Mouse (Mus musculus): ENCODE data around the gene Atp13a3. TPM values are rescaled to one million over a fixed set of nuclear protein-coding genes. Genes with fewer than 3 reads are reported as not detected.

The Atp13a3 gene
- polyA plus RNA-seq, 1 experiment: 176 TPM

DNA sequence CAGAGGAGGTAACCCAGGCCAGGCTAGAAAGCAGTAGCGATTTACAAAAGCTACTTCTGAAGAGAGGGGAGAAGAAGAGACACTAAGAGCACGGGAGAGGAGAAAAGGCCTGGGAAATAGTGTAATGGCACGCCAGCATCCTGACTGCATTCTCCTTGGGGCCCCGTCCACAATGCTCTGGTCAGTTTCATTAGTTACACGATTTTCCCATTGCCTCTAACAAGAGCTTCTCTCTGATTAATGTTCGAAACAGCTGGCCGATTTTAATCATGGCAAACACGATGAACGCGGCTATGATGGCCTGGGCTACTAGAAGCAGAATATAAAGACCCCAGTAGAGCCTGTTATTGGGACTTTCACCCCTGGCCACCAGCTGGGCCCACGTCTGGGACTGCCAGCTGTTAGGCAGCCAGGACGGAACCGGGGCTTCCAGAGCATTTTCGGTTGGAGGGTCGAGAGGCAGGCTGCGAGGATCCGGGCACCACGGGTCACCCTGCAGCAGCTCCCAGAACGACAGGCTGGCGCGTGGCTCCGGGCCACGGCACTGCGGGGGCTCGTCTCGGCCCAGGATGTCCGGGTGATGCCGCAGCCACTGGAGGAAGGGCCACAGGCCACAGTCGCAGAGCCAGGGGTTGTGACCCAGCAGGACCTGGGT lies 97.7 kb downstream of the Atp13a3 start:
- TF ChIP-seq GATA1 (IDR thresholded peaks at IDR 0.05; ENCODE audit: low read length): no peak

DNA sequence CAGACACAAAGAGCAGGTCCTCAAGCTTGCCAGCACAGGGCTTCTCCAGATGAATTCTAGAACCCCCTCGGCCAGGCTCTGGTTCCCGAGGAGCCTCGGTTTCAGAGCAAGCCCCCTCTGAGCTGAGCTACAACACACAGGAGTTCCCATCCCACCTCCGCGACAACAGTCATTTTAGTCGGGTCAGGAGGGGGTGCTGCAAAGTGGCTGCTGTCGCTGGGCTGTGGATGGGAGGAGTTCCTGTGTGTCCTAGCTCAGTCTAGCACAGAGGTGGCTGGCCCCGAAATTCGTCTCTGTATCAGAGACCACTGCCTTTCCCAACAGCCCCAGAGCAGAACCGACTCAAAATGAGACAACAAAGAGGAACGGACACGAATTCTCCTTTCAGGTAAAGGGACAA lies 98.5 kb downstream of the Atp13a3 start:
- no peak for TF ChIP-seq GATA1 (IDR thresholded peaks at IDR 0.05; ENCODE audit: low read length)

DNA sequence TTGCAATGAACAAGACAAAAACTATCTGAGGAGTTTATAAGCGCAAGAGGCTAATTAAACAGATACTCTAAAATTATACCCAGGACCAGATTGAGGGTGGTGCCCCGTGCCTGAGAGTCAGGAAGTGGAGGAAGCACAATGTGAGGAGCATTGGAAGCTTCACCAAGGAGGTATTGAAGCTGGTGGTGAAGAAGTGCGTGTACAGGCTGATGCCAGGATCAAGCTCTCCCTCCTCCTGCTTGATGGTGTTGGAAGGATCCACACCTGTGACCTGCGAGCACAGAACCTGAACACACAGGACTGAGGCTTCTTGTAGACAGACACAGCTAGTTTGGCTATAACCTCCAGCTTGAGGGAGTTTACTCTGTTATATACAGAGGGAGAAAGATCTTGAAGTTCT lies 99.7 kb downstream of the Atp13a3 start:
- no peak for TF ChIP-seq GATA1 (IDR thresholded peaks at IDR 0.05; ENCODE audit: low read length)

DNA sequence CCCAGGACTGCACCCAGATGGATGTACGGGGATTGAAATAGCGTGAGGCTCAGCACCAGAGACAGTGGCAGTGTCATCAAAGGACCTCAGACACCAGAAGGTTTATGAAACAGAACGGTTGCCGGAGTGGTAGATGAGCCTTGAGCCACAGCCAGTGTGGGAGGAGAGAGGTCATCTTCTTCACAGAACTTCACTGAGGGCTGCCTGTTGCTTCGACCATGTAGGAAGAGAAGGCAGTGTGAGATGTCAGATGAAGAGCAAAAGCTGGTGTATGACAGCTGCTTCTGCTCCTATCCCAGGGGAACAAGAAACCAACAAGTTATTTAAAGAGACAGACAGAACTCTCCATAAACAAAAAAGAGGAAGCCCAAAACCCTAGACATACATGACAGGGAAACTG lies 101.5 kb downstream of the Atp13a3 start:
- TF ChIP-seq GATA1 (IDR thresholded peaks at IDR 0.05; ENCODE audit: low read length): no peak

DNA sequence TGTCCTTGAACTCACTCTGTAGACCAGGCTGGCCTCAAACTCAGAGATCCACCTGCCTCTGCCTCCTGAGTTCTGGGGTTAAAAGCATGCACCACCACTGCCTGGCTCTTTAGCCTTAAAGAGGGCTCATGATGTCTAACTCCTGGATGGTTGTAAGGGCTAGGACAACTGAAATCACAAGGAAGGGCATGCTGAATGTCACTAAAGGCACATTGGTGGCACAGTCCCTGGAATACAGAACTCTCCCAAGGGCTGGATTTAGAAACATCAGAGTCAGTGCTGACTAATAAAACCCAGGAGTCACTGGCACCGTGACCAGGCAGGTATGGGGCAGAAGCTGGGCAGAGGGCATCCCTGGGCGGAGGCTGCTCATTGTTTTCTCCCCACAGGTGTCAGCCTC lies 102.4 kb downstream of the Atp13a3 start:
- no peak for TF ChIP-seq GATA1 (IDR thresholded peaks at IDR 0.05; ENCODE audit: low read length)

DNA sequence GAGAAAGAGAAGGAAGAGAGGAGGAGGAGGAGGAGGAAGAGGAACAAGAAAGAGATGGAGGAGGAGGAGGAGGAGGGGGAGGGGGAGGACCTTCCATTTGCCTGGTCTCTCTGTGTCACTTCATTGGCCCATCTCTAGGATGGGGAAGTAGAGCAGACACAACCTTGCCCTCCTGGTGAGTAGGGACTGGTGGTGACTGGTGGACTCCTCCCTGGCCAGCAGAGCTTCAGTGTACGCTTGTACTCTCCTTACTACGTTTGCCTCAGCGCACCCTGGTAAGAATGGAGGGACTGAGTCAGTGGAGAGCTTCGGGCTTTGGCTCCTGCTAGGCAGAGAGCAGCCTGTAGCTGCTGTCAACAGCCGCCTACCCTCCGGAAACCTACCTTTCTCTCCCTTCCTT lies 103.1 kb downstream of the Atp13a3 start:
- TF ChIP-seq GATA1 (IDR thresholded peaks at IDR 0.05; ENCODE audit: low read length): no peak

DNA sequence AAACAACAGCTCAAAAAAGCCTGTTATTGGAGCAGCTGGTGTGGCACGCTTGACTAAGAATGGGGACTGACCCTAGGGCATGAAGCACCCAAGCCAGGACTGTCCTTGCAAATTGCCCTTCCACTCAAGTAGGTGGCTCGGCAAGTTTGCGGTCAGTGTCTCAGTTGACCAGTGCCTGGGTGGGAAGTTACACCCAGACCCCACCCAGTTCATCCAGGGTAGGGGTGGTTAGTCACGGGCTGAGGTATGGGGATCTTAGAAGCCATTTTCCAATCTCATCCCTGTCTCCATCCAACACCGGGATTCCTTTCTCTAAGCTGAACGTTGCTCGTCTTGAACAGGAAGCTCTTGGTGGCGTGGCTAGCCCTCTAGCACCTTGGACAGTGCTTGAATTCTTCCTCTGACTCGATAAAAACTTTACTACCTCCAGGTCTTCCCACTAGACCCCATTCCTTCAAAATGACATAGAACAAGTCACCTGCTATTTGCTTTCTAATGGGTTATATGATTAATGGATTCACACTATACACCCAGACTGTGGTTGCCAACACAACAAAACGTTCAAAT lies 106.0 kb downstream of the Atp13a3 start:
- no peak for TF ChIP-seq GATA1 (IDR thresholded peaks at IDR 0.05; ENCODE audit: low read length)

DNA sequence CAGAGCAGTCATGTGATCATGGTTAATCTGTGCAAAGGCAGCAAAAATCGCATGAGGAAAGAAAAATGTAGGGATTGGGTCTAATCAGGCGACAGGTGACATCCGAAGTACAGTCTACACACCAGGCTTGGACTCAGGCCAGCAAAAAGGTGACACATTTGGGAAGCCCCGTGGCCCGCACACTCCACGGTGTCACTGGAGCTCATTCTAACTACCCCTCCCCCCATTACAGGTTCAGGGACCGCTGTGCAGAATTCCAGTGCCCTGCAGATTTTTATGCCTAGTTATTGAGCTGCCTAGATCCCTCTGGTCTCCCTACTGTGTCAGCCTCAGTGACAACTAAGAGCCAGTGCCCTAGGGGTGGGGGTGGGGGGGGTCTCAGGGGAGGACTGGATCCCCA lies 108.3 kb downstream of the Atp13a3 start:
- TF ChIP-seq GATA1 (IDR thresholded peaks at IDR 0.05; ENCODE audit: low read length): no peak

DNA sequence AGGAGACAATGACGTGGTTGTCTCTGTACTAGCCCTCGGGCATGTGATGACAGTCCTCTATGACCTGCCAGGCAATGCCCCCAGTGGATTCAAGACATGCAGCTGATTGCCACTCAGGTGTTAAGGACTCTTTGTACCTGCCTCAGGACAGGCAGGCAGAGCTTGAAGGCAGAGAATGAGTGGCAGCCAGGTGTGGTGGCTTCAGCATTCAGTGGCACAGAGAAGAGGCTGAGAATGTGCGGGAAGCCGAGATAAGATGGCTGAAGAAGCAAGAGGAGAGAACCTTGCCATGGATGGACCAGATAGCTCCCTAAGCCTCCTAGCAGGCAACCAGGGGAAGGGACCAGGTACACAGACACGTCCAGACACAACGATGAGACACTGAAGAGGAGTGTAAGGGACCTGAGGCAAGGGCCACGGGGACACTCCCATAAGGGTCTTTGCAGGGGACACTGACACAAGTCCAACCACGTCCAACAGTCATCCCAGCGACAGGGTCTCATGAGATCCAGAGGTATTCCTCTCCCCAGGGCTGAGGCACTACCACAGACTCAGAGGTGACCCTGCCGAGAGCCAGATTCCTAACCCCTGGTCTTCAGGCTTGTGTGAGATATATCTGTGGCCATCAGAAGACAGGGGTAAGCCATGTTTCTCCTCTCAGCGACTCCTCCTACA lies 109.0 kb downstream of the Atp13a3 start:
- TF ChIP-seq GATA1 (IDR thresholded peaks at IDR 0.05; ENCODE audit: low read length): no peak

DNA sequence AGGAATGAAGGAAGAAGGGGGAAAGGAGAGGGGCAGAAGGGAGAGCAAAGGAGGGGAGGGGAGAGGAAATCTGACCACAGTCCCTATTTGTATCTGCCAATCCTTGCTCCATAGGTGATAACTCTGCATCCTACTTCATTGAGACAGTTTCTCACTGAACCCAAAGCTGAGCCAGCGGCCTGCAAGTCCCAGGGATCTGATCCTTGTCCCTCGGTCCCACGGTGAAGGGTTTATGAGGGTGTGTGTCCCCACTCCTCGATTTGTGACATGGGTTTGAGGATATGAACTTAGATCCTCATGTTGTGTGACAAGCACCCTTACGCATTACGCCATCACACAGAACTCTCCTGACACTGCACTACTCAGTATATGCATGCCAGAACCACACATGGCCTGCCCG lies 110.7 kb downstream of the Atp13a3 start:
- no peak for TF ChIP-seq GATA1 (IDR thresholded peaks at IDR 0.05; ENCODE audit: low read length)

DNA sequence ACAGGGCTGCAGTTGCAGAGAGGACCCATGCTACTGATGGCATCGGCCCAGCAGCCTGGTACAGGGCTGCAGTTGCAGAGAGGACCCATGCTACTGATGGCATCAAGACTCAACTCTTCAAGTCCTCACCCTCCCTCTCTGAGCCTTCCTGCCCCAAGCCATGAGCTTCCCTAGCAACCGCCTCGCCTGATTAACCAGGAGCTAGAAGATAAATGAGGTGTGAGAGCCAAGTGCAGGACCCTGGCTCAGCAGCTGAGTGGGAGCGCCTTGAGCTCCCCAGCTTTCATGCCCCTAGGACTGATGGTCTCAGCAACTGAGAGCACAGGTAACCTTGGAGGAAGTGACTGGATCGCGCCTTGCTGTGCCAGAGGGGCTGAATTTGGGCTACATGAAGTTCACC lies 115.3 kb downstream of the Atp13a3 start:
- no peak for TF ChIP-seq GATA1 (IDR thresholded peaks at IDR 0.05; ENCODE audit: low read length)

DNA sequence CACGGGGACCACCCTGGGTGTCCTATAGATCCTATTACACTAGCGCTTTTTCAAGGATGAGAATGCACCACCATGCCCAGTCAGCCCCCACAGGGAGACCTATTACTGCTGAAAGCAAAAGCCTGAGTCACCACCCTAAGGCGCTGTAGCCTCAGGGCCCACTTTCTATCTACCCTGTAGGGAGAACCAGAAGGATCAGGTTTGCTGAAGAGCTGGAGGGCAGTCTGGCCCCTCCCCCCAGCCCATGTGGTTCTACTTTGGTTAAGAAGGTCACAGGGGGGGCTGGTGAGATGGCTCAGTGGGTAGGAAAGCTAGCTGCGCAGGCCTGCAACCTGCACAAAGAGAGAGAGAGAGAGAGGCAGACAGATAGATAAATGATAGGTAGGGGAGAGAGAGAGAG lies 120.1 kb downstream of the Atp13a3 start:
- no peak for TF ChIP-seq GATA1 (IDR thresholded peaks at IDR 0.05; ENCODE audit: low read length)

DNA sequence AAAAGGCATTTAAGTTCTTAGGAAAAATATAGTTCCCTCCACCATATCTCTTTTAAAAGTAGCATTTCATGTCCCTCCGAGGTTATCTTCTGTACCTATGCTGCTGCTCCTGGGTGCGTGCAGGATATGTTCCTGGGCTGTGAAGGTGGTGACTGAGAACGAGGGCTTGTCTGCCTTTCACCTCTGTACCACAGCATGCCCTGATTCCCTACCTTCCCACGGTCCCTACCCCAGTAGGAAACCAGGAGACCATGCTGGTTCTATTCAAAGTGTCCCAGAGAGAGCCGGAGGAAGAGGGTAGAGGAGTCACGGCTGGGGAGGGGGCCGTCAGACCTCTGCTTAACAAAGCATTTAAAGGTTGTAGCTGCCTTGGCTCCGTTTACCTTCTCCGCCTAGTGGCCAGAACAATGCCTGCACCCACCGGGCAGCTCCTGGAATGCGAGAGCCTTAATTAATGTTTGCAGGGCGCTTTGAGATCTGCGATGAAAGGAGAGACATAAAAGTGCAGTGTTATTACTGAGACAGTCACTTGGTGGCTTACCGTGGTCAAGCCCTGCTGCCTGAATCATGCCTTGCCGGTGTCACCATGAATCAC lies 121.9 kb downstream of the Atp13a3 start:
- TF ChIP-seq GATA1 (IDR thresholded peaks at IDR 0.05; ENCODE audit: low read length): no peak

DNA sequence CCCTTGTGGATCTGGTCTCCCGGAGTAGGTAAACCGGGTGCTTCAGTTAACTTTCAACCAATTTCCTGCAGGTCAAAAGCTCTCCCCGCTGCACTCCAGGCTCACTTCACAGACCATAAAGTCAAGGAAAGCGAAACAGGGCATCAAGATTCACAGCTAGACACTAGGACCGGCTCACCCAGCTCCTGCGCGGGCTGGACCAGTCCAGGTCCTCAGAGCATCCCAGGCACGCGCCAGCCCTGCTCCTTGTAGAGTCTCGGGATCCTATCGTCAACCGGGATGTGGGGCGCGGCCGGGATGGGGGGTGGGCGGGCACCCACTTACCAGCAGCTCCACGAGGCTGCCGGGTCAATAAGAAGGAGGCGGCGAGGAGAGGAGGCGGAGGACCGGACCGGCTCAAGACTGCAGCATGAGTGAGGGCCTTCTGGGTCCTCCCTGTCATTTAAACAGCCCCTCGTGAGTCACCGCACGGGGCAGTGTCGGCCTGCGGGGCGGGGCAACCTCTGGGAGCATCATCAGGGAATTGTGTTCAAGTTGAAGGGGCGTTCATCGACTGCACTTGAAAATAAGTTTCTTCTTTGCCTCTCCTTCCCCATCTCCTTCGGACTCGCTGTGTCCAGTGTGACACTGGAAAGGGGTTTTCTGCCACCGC lies 122.8 kb downstream of the Atp13a3 start, which contains the start of gene Lrrc15:
Gene Lrrc15 (minus strand): TSS at position 413 of the 652 bp plus-strand sequence.
- TF ChIP-seq GATA1 (IDR thresholded peaks at IDR 0.05; ENCODE audit: low read length): no peak

DNA sequence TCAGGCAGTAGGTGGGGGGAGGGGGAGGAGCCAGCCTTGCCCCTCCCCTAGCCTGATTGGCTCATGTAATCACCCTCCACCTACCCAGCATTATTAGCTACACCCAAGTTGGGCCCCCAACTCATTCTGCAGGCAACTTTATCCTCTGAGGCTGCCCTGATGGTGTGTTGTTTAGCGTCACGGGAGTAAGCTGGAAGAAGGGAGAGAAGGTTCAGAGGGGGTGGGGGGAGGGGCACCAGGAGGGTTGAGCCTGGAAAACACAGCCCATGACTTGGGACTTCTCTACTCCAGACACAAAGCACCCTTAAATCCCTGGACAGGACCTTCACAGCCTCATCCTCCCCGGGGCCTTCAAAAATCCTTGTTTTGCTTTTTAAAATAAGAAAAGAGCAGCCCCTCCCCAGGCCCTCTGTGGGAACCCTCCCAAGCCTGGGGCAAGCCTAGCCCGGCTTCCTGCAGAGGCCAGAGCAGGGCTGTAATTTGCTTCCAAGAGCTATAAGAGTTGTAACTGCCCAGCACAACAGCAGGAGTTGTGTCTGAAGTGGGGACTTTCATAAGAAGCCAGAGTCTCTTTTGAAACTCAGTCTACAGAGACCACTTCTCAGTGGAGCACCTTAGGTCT lies 125.0 kb downstream of the Atp13a3 start:
- no peak for TF ChIP-seq GATA1 (IDR thresholded peaks at IDR 0.05; ENCODE audit: low read length)

DNA sequence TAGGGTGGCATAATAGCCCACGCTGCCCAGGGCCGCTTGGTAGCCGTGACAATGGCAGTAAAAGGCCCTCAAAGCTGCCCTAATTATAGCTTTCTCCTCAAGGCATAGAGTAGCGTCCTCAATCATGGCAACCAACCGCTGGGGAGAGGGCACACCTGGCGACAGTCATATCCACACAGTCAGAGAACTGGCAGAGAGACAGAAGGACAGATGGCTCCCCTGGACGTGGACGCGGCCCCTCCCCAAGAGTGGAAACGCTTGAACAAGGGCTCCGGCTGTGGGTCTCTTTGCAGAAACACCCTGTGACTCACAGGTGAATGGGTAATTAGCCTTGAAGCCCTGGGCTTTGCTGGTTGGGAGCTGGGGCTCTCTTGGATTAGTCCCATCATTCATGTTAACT lies 127.4 kb downstream of the Atp13a3 start:
- no peak for TF ChIP-seq GATA1 (IDR thresholded peaks at IDR 0.05; ENCODE audit: low read length)

All from G1E-ER4 (cell line).